Mouse (Mus musculus) lung, adult 2 months (tissue): ENCODE measurements around the gene Trpm6. TPM values are rescaled to one million over a fixed set of nuclear protein-coding genes. Genes with fewer than 3 reads are reported as not detected.

Source experiments
- DNase-seq: peaks from one replicate; pipeline ENCODE4 v3.0.0; 2022
- H3K4me1 ChIP-seq: fragments of 200-500 bp; 2 replicates; pipeline ENCODE4 v1.6.1; 2011; ENCODE audit warnings: low read length; ENCODE audit not compliant: control insufficient read depth, insufficient read depth
- H3K4me3 ChIP-seq: fragments of 200-500 bp; replicated peaks from 2 replicates; pipeline ENCODE3; 2011; ENCODE audit warnings: low read depth, mild to moderate bottlenecking, control low read depth, low read length; ENCODE audit errors: extremely low read depth
- CTCF ChIP-seq: fragments of 200-500 bp; IDR thresholded peaks from 2 replicates; pipeline ENCODE4 v1.5.1; 2011; ENCODE audit warnings: mild to moderate bottlenecking, low read length, control low read depth; ENCODE audit not compliant: insufficient read depth
- POLR2A ChIP-seq: fragments of 200-500 bp; IDR thresholded peaks from 2 replicates; pipeline ENCODE4 v1.6.1; 2011; ENCODE audit warnings: low read depth, mild to moderate bottlenecking, control low read depth, low read length, borderline replicate concordance; ENCODE audit errors: extremely low read depth
- WGBS: fragments of 180-500 bp; shearing (Covaris S2); methylation state at CpG from one replicate; pipeline ENCODE4 v1.1.7; 2018; 5-methylcytosine and 5-hydroxymethylcytosine counted together
- polyA plus RNA-seq: library from polyadenylated mRNA; depleted of rRNA; stranded (reverse); fragments of >200 nt; gene quantifications from 2 replicates; pipeline ENCODE4 v1.2.3, GENCODE M21; 2012

The Trpm6 gene
- polyA plus RNA-seq, 1 experiment: 6.0 TPM

GRCm38 (mm10) chr19:18887646-18888407, 138.0 kb downstream of the Trpm6 start:
- WGBS: 47% methylated on average over 11 of the region's 11 CpGs
- DNase-seq: no peak
- Histone ChIP-seq H3K4me3 (no peak overlapping the region), H3K4me1 (no peaks in the 10 kb centered on the region)
- TF ChIP-seq POLR2A (no peak), CTCF (no peak)

GRCm38 (mm10) chr19:18888491-18889116, 138.8 kb downstream of the Trpm6 start:
- DNase-seq: no peak
- H3K4me1 ChIP-seq: no peaks in the 10 kb centered on the region
- 43% methylated on average over 13 of the region's 13 CpGs for WGBS
- H3K4me3 ChIP-seq: no peak overlapping the region
- TF ChIP-seq CTCF (no peak), POLR2A (no peak)

- TF ChIP-seq POLR2A (no peak), CTCF (no peak)
- Histone ChIP-seq H3K4me3 (no peak overlapping the region), H3K4me1 (no peaks in the 10 kb centered on the region)
- 19% methylated on average over 11 of the region's 11 CpGs for WGBS
- no peak for DNase-seq
These were observed 139.4 kb downstream of the Trpm6 start for GRCm38 (mm10) chr19:18889117-18889627.

- Histone ChIP-seq H3K4me1 (no peaks in the 10 kb centered on the region), H3K4me3 (no peak overlapping the region)
- TF ChIP-seq POLR2A (no peak), CTCF (no peak)
- no peak for DNase-seq
- 85% methylated on average over 1 of the region's 1 CpGs for WGBS
These were observed 139.8 kb downstream of the Trpm6 start for GRCm38 (mm10) chr19:18889632-18890031.

- 74% methylated on average over 4 of the region's 4 CpGs for WGBS
- Histone ChIP-seq H3K4me3 (no peak overlapping the region), H3K4me1 (no peaks in the 10 kb centered on the region)
- TF ChIP-seq POLR2A: no peak
- TF ChIP-seq CTCF: no peak
- no peak for DNase-seq
These were observed 140.4 kb downstream of the Trpm6 start for GRCm38 (mm10) chr19:18890216-18890615.

- Histone ChIP-seq H3K4me3 (no peak overlapping the region), H3K4me1 (no peaks in the 10 kb centered on the region)
- TF ChIP-seq POLR2A: no peak
- TF ChIP-seq CTCF: no peak
- DNase-seq: no peak
These were observed 148.5 kb downstream of the Trpm6 start for GRCm38 (mm10) chr19:18898238-18898637.

- no peak for TF ChIP-seq CTCF
- TF ChIP-seq POLR2A: no peak
- Histone ChIP-seq H3K4me1 (no peaks in the 10 kb centered on the region), H3K4me3 (no peak overlapping the region)
- 77% methylated on average over 15 of the region's 15 CpGs for WGBS
- DNase-seq: no peak
These were observed 152.4 kb downstream of the Trpm6 start for GRCm38 (mm10) chr19:18902041-18902693.

GRCm38 (mm10) chr19:18902694-18903067, 152.9 kb downstream of the Trpm6 start:
- Histone ChIP-seq H3K4me3 (no peak overlapping the region), H3K4me1 (no peaks in the 10 kb centered on the region)
- TF ChIP-seq CTCF (no peak), POLR2A (no peak)
- DNase-seq: no peak
- 86% methylated on average over 6 of the region's 6 CpGs for WGBS

- DNase-seq: no peak
- TF ChIP-seq POLR2A: no peak
- no peak for TF ChIP-seq CTCF
- no peaks in the 10 kb centered on the region for H3K4me1 ChIP-seq
- 41% methylated on average over 3 of the region's 3 CpGs for WGBS
- H3K4me3 ChIP-seq: no peak overlapping the region
These were observed 155.7 kb downstream of the Trpm6 start for GRCm38 (mm10) chr19:18905511-18905910.
